Mouse (Mus musculus) G1E (cell line): Measurements from ENCODE around the gene Ppp1r1a. TPM values are rescaled to one million over a fixed set of nuclear protein-coding genes. Genes with fewer than 3 reads are reported as not detected.

Experiments
- ATAC-seq: 2 replicates; pipeline ENCODE4 v1.8.0; 2016; ENCODE audit warnings: mild to moderate bottlenecking; ENCODE audit not compliant: insufficient number of reproducible peaks, poor library complexity, low FRiP score, severe bottlenecking; ENCODE audit errors: extremely low read depth
- DNase-seq: peaks from one replicate; pipeline ENCODE4 v3.0.0; 2012; ENCODE audit warnings: low spot score
- H3K27me3 ChIP-seq: 2 replicates; pipeline ENCODE4 v1.6.1; 2012; ENCODE audit warnings: mild to moderate bottlenecking, low read length, inconsistent platforms; ENCODE audit not compliant: insufficient read depth
- H3K36me3 ChIP-seq: replicated peaks from 2 replicates; pipeline ENCODE3; 2012; ENCODE audit warnings: mild to moderate bottlenecking, inconsistent platforms
- H3K4me1 ChIP-seq: 2 replicates; pipeline ENCODE4 v1.6.1; 2012; ENCODE audit warnings: low read depth, low read length, inconsistent platforms, mixed read lengths; ENCODE audit not compliant: insufficient read depth
- H3K4me3 ChIP-seq: 2 replicates; pipeline ENCODE4 v1.5.1; 2012; ENCODE audit warnings: low read depth, mild to moderate bottlenecking, inconsistent platforms, low read length, moderate library complexity, mixed read lengths
- H3K9me3 ChIP-seq: replicated peaks from 2 replicates; pipeline ENCODE4 v1.6.1; 2012; ENCODE audit warnings: inconsistent platforms
- CTCF ChIP-seq: IDR thresholded peaks from 2 replicates; pipeline ENCODE4 v1.5.1; 2012; ENCODE audit warnings: low read depth, low read length, inconsistent platforms, mixed read lengths
- GATA1 ChIP-seq: IDR thresholded peaks from 2 replicates; pipeline ENCODE4 v1.6.1; 2012; ENCODE audit warnings: borderline replicate concordance, low read length, inconsistent platforms, mixed read lengths
- GATA2 ChIP-seq: IDR thresholded peaks from 2 replicates; pipeline ENCODE4 v1.6.1; 2012; ENCODE audit warnings: low read depth, low read length, inconsistent platforms, borderline replicate concordance
- POLR2AphosphoS5 ChIP-seq: IDR thresholded peaks from 2 replicates; pipeline ENCODE4 v1.6.1; 2012; ENCODE audit warnings: low read depth, low read length, inconsistent platforms; ENCODE audit not compliant: insufficient replicate concordance
- TAL1 ChIP-seq: conservative IDR thresholded peaks from 2 replicates; pipeline ENCODE4 v1.6.1; 2012; ENCODE audit warnings: low read depth, low read length, inconsistent platforms, mixed read lengths
- polyA plus RNA-seq: library from polyadenylated mRNA; stranded (reverse); fragments of >175 nt; gene quantifications from 2 replicates; pipeline ENCODE4 v1.2.3, GENCODE M21; 2012
- total RNA-seq, 2 experiments: library from RNA; stranded (forward) in 1 of 2; stranded (reverse) in 1 of 2; fragments of 200-1000 nt in 1 of 2; fragments of >200 nt in 1 of 2; fragmentation: Nextera tagmentation in 1 of 2; gene quantifications; 2 replicates each; pipeline ENCODE4 v1.2.3; 2014 to 2017

Gene Ppp1r1a
- total and polyA plus RNA-seq, 3 experiments = not detected

DNA sequence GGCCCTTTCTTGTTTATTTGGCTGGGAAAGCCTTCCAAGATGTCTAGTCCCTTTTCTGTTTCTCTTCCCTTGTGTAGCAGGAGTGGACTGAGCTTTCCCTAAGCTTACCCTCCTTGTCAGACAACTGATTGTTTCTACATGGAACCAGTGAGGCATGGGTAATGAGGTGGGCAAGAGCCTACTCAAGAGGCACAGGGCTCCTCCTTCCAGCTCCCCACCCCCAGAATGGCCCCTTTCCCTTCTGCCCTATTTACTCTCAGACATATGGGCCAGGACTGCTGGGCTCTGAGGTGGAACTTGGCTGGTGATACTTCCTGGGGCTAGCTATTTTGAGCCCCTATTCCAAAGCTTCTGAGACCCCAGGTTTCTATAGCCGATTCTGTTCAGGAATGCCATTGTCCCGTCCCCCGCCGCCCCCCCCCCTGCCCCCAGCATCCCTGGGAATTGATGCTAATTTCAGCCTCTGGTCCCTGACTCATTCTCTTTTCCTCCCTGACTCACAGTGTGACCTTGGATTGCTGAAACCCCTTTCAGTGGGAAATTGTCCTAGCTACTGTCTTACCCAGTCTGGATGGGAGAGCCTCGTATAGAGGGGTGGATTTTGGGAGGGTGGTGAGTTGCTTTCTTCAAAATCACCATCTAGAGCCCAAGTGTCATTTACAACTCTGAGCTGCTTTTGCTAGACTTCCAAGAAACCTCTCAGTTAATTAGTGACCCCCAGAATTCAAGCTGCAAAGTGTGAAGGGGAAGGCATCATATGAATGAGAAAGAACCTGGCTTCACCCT lies 19.0 kb downstream of the Ppp1r1a start:
- TF ChIP-seq POLR2AphosphoS5 = no peak
- no peak for TF ChIP-seq CTCF
- no peak for TF ChIP-seq GATA1
- TF ChIP-seq GATA2 = no peak
- no peak for TF ChIP-seq TAL1
- H3K4me3 ChIP-seq = no peak overlapping the region
- peaks cover 15% of the 10 kb centered on the region for H3K27me3 ChIP-seq
- H3K4me1 ChIP-seq = no peaks in the 10 kb centered on the region
- DNase-seq = no peak
- ATAC-seq = no peak
- H3K36me3 ChIP-seq = peaks cover 10% of the 10 kb centered on the region
- no peaks in the 10 kb centered on the region for H3K9me3 ChIP-seq

DNA sequence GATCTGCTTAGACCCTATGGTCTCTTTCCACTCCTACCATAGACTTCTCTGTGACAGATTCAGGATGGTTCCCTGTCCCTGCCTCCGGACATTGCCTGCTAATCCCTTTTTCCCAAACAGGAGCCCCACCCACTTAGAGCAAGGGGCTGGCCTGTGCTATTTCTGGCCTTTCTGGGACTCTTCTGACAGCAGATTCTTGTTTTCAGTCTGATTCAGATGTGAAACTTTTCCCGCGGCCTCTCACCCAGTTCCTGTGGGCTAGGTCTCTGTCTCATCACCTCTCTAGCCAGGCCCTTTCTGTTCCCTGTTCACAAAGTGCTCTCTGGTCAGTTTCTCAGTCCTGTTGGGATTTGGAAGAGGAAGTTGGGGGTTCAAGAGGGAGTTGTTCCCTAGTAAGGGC lies 22.9 kb downstream of the Ppp1r1a start:
- H3K27me3 ChIP-seq = peaks cover 16% of the 10 kb centered on the region; the same call in 1 of the 2 replicates
- DNase-seq (no peak), ATAC-seq (no peak)
- H3K9me3 ChIP-seq = no peaks in the 10 kb centered on the region
- no peak overlapping the region for H3K4me3 ChIP-seq
- peaks cover 2% of the 10 kb centered on the region for H3K36me3 ChIP-seq
- no peaks in the 10 kb centered on the region for H3K4me1 ChIP-seq
- TF ChIP-seq GATA1 (no peak), TAL1 (no peak)

DNA sequence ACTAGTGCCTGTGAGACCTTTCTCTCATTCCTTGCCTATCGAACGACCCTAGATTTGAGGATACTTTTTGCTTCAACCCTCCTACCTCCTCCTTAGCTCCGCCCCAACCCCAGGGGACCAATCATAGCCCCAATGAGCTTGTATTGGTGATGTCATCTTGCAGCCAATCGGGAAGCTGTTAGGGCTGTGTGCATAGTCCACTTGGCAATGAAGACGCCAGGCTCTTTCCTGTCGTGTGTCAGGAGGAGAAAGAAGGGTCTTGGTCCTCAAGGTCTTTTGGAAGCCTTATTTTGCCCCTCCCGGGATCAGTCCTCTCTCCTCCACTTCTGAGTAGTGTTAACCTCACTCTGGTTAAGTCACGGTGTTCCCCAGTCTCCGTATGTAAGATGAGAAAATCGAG lies 23.7 kb downstream of the Ppp1r1a start:
- no peaks in the 10 kb centered on the region for H3K4me1 ChIP-seq
- DNase-seq (no peak), ATAC-seq (no peak)
- no peaks in the 10 kb centered on the region for H3K9me3 ChIP-seq
- H3K27me3 ChIP-seq = peaks cover 16% of the 10 kb centered on the region; the same call in 1 of the 2 replicates
- TF ChIP-seq GATA1 (no peak), GATA2 (no peak)
- H3K36me3 ChIP-seq = no peaks in the 10 kb centered on the region
- H3K4me3 ChIP-seq = no peak overlapping the region

DNA sequence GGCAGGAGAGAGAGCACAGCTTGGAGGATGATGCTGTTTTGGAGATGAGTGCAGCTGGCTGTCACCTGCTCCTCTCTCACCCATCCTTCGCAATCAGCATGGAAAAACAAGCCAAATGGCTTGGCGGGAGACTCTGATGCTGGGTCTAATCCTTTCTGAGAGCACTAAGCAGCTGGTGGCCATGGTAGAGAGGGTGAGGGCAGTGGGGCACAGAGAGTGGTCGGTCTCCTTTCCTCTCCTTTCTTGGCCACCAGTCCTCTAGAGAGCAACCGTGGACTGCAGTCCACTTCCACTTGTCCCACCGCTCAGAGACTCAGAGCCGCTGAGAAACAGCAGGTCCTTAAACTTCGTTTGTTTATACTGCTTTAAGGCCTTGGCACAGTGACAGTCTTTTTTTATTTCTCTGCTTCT lies 24.2 kb downstream of the Ppp1r1a start:
- DNase-seq (no peak), ATAC-seq (no peak)
- TF ChIP-seq GATA2 (no peak), GATA1 (no peak), POLR2AphosphoS5 (no peak), CTCF (no peak), TAL1 (no peak)
- Histone ChIP-seq H3K4me1 (no peaks in the 10 kb centered on the region), H3K36me3 (no peaks in the 10 kb centered on the region), H3K4me3 (no peak overlapping the region), H3K9me3 (no peaks in the 10 kb centered on the region), H3K27me3 (peaks cover 16% of the 10 kb centered on the region; the same call in 1 of the 2 replicates)

DNA sequence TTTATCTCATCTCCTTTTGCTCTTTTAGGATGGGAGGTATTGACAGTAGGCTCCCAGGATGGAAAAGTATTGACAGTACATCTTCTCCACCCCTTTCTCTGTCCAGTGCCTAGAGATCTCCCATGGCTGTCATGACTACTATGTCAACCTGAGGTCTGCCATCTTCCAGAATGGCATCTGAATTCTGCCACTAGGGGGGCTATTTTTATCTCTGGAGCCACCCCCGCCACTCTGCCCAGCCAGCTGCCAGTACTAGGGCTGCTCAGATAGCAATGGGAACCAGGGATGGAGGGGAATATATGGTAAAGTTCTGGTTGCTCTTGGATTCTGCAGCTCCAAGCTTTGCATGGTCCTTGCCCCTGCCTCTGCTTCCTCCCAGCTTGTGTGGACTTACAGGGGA lies 26.2 kb downstream of the Ppp1r1a start:
- ATAC-seq (no peak), DNase-seq (no peak)
- no peaks in the 10 kb centered on the region for H3K36me3 ChIP-seq
- TF ChIP-seq TAL1 (no peak), POLR2AphosphoS5 (no peak), CTCF (no peak), GATA1 (no peak), GATA2 (no peak)
- peaks cover 16% of the 10 kb centered on the region; the same call in 1 of the 2 replicates for H3K27me3 ChIP-seq
- H3K4me1 ChIP-seq = no peaks in the 10 kb centered on the region
- no peaks in the 10 kb centered on the region for H3K9me3 ChIP-seq
- no peak overlapping the region for H3K4me3 ChIP-seq

DNA sequence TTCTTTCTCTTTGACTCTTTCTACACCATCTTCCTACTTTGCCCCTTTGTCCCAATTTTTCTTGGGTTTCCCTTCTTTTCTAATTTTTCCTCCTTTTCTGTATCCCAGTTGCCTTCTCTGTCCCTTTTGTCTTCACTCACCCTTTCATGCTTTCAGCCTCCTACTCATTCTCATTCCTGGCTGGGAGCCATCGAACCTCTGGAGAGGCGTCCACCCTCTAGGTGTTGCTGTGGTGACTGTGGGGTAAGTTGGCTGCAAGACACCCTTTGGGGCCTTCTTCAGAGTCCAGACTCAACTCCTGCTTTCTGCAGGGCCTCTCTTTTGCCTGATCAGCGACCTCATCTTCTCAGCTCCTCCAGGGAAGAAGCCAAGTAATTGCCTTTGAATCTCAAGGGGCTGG lies 28.5 kb downstream of the Ppp1r1a start:
- no peak for ATAC-seq
- H3K36me3 ChIP-seq = no peaks in the 10 kb centered on the region
- DNase-seq = no peak
- no peak for TF ChIP-seq GATA1
- no peak for TF ChIP-seq POLR2AphosphoS5
- TF ChIP-seq TAL1 = no peak
- TF ChIP-seq GATA2 = no peak
- TF ChIP-seq CTCF = no peak
- no peak overlapping the region for H3K4me3 ChIP-seq
- H3K27me3 ChIP-seq = peaks cover 6% of the 10 kb centered on the region; the same call in 1 of the 2 replicates
- no peaks in the 10 kb centered on the region for H3K4me1 ChIP-seq
- no peaks in the 10 kb centered on the region for H3K9me3 ChIP-seq

DNA sequence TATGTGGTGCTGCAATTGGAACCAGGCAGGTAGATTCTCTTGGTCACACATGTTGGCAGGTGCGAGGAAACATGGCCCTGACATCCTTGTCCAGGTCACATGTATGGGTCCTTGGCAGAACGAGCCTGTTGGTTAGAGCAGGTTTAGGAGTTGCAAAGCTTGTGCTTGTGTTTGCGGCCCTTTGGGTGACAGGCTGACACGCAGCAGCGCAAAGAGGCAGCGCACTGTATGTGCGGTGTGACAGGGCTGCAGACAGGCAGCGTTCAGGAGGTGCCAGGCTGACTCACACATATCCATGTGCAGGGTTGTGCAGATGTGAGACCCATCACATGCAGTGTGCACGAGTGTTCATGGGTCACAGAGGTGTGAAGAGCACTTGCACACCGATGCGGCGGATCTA lies 34.1 kb downstream of the Ppp1r1a start:
- no peaks in the 10 kb centered on the region for H3K9me3 ChIP-seq
- H3K4me1 ChIP-seq = no peaks in the 10 kb centered on the region; the same call in 1 of the 2 replicates
- no peak for ATAC-seq
- TF ChIP-seq POLR2AphosphoS5 (no peak), CTCF (no peak), GATA1 (no peak), GATA2 (no peak), TAL1 (no peak)
- peaks cover 12% of the 10 kb centered on the region for H3K36me3 ChIP-seq
- no peak for DNase-seq
- no peak overlapping the region; the same call in 1 of the 2 replicates for H3K4me3 ChIP-seq
- peaks cover 3% of the 10 kb centered on the region; the same call in 1 of the 2 replicates for H3K27me3 ChIP-seq
